ENCODE assay signal across 8 mouse cellular contexts in the genomic region with DNA sequence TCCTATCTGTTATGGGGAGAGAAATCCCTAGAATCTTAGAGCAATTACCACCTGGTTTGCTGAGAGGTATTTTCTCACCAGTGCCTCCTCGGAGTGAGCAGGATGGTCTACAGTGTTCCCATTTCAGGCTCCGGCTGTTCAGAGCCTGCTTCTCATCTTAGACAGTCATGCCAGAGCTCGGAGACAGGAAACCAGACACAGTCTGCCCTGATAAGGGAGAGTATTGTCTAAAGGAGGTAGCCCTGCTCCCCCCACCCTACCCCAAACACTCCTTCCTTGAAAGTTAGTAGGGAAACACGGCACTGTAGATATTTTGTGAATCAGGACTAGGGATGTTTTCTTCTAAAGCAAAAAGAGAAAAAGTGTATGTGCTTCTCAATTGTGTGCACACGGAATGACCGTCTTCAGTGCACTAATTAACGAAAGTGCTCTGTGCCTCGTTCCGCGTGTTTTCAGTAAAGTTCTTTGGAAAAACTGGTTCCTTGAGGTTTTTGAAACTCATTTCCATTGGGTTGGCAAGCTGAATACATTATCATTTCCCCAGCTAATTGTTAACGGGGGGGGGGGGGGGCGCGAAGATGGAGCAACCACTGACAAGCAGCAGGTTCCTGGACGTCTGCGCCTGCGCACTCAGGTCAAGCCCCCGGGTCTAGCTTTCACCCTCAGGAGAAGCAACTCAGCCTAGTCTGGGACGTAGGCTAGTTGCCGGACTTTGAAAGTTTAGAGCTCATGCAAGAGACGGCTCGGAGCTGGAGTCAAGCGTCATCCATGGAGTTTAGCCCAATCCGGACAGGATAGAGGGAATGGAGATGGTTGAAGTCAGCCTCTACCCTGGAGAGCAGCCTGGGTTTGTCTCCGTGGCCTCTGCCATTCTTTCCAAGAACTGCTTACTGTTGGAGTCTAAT. TPM values are rescaled to one million over a fixed set of nuclear protein-coding genes. Genes with fewer than 3 reads are reported as not detected.
A peak's percentile ranks its signal among the peaks of the same experiment; 100 is the strongest.
DNase-seq lines count a peak whose midpoint lies in the region; ATAC-seq and TF ChIP-seq lines count a peak whose summit lies in the region.

No protein-coding gene starts in this region.

- H3K4me1 ChIP-seq in forebrain, embryonic 10.5 days: peaks cover 92% of the 10 kb centered on the region
- H3K4me1 ChIP-seq in liver, postnatal 0 days (ENCODE audit: insufficient read depth): peaks cover 68% of the 10 kb centered on the region

- TF ChIP-seq EP300 in liver, postnatal 0 days (IDR thresholded peaks at IDR 0.05; ENCODE audit: low read depth): no peak

- H3K9me3 ChIP-seq in forebrain, embryonic 10.5 days: no peaks in the 10 kb centered on the region; the same call in 1 of the 2 replicates
- no peaks in the 10 kb centered on the region for H3K9me3 ChIP-seq in liver, postnatal 0 days (ENCODE audit: low read length)

- TF ChIP-seq CTCF in liver, postnatal 0 days (IDR thresholded peaks at IDR 0.05; ENCODE audit: low read depth): no peak

- ATAC-seq in liver, postnatal 0 days: no peak

- H3K27ac ChIP-seq in forebrain, embryonic 10.5 days: peak overlapping the region; percentile 99
- H3K27ac ChIP-seq in liver, postnatal 0 days (ENCODE audit: low read depth): peak overlapping the region; percentile 99

- DNase-seq in heart, adult 11 months: peak; percentile 97
- no peak for DNase-seq in heart, postnatal 25 days (ENCODE audit: low spot score)
- DNase-seq in forebrain, embryonic 10.5 days (ENCODE audit: extremely low spot score, low spot score): no peak
- peak; percentile 46 for DNase-seq in induced T-regulatory cell, adult 2 months (ENCODE audit: low read depth)
- DNase-seq in liver, postnatal 0 days: no peak
- DNase-seq in thymus, postnatal 4 days: peak; percentile 48
- no peak for DNase-seq in frontal cortex, postnatal 14 days (ENCODE audit: low spot score in 2 of 2)
- DNase-seq in urinary bladder, adult 18-20 months (ENCODE audit: low spot score in 2 of 2): no peak

- peak overlapping the region; percentile 27; the same call in 1 of the 2 replicates for H3K4me3 ChIP-seq in forebrain, embryonic 10.5 days
- peak overlapping the region; percentile 86 for H3K4me3 ChIP-seq in liver, postnatal 0 days (ENCODE audit: low read depth, low read length)

- H3K36me3 ChIP-seq in forebrain, embryonic 10.5 days (replicated peaks): peaks cover 20% of the 10 kb centered on the region
- H3K36me3 ChIP-seq in liver, postnatal 0 days (replicated peaks; ENCODE audit: insufficient read depth, low read length): peaks cover 16% of the 10 kb centered on the region

- peak overlapping the region; percentile 92 for H3K4me2 ChIP-seq in liver, postnatal 0 days (ENCODE audit: low read depth, low read length)

- H3K27me3 ChIP-seq in forebrain, embryonic 10.5 days (ENCODE audit: poor library complexity, severe bottlenecking): no peaks in the 10 kb centered on the region
- no peaks in the 10 kb centered on the region for H3K27me3 ChIP-seq in liver, postnatal 0 days (ENCODE audit: insufficient read depth, low read length)

- intact Hi-C loops in heart, postnatal 25 days (cut with DNase I): no loop called here

- H3K9ac ChIP-seq in liver, postnatal 0 days (replicated peaks): peak overlapping the region; percentile 46

- WGBS in forebrain, embryonic 10.5 days: 59% methylated on average over 24 of the region's 24 CpGs
- WGBS in liver, postnatal 0 days (ENCODE audit: insufficient replicate concordance): 50% methylated on average over 24 of the region's 24 CpGs

RNA-seq across cellular contexts. Expression of gene Klf3, which starts 5.2 kb away (rescaled TPM):
- 10 to 100 TPM; 43.6 to 55.6 TPM for total RNA-seq in heart, postnatal 25 days (2021)
- polyA plus RNA-seq in forebrain, embryonic 10.5 days (2016; fragmentation: Nextera tagmentation; extraction: Ambion mirVana): 43.0 and 50.0 TPM in 2 replicates
- polyA plus RNA-seq in liver, postnatal 0 days (2015; fragmentation: Nextera tagmentation; extraction: Ambion mirVana): 63.5 and 65.7 TPM in 2 replicates

Comparison
In these comparisons a context has a peak if more than half of its experiments do, and no peak if none do; other contexts are left out.
1. DNase-seq: peak in heart, adult 11 months (single experiment), induced T-regulatory cell, adult 2 months (single experiment) and thymus, postnatal 4 days (single experiment); none in heart, postnatal 25 days (single experiment), forebrain, embryonic 10.5 days (single experiment), liver, postnatal 0 days (single experiment), frontal cortex, postnatal 14 days (0 of 2) and urinary bladder, adult 18-20 months (0 of 2).